Mouse (Mus musculus) megakaryocyte, embryonic 14.5 days (primary cell): ENCODE measurements around the gene Rdx.

ENCODE experiments used
- FLI1 ChIP-seq: IDR thresholded peaks from 2 replicates; pipeline ENCODE4 v1.6.1; 2012; ENCODE audit warnings: low read length, inconsistent platforms, mixed read lengths
- GATA1 ChIP-seq: IDR thresholded peaks from 3 replicates; pipeline ENCODE4 v1.6.1; 2012; ENCODE audit warnings: mixed read lengths, low read length, inconsistent platforms, borderline replicate concordance

- no peak for TF ChIP-seq GATA1
- TF ChIP-seq FLI1: no peak
Observed at GRCm38 (mm10) chr9:52094471-52094980, 47.6 kb downstream of the Rdx start.
